Mouse (Mus musculus): Measurements from ENCODE around the gene Odf3l2. TPM values are rescaled to one million over a fixed set of nuclear protein-coding genes. Genes with fewer than 3 reads are reported as not detected.
A peak's percentile ranks its signal among the peaks of the same experiment; 100 is the strongest.

Gene Odf3l2
- polyA plus RNA-seq, 1 experiment from 2014 or later = not detected

DNA sequence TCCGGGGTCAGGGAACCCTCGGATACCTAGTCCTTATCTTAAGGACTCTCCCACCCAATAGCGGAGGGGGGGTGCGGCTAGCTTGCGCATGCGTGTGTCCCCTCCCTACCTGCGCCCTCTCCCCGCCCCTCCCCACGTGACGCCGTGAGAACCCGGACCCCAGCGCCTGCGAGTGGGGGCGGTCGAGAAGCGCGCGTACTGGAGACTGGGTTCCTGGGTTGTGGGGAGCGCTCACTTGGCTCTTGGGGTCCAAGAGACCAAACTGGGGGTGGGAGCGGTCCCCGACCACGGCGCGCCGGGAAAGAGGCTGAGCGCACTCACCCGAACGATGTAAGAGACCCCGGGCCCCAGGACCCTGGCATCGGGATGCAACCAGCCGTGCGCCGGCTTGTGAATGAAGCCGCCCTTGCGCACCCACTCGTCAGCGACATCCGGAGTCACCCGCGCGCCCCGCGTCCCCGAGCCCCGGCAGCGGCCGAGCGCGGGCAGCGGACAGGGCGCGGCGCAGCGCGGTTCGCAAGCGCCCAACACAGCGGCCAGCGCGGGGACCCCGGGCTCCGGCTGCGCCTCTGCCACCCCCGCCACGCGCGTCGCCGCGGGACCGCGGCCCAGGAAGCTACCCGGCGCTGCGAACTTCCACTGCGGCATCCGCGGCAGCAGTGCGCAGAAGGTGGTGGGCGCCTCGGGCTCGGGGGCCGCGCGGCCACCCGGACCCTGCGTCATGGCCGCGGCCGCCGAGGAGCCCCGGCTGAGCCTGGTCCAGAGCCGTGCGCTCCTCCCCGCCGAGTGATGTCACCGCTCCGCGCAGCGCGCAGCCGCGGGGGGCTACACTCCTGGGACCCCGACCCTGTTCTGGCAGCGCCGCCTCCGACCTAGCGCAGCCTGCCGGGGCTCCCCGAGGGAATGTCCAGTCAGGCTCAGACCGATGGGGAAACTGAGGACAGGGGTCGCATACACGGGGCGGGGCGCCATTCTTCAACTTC, 8.1 kb downstream of the Odf3l2 start, which contains the start of gene Shc2:
Shc2 (minus strand) TSS at position 791 of the 983 bp plus-strand sequence.
- peaks cover 3% of the 10 kb centered on the region; the same call in 1 of the 2 replicates for H3K4me1 ChIP-seq (ENCODE audit: insufficient read depth, low read depth, low read length)
- H3K27ac ChIP-seq (ENCODE audit: low read length) = no peak within 1 kb of the TSS
- no peaks in the 10 kb centered on the region for H3K9me3 ChIP-seq (ENCODE audit: low read length)
- DNase-seq (ENCODE audit: low spot score) (no peak), ATAC-seq (peak; percentile 37; the same call in 1 of the 2 replicates)
- no peaks in the 10 kb centered on the region for H3K36me3 ChIP-seq (ENCODE audit: insufficient read depth, low read length)
- H3K4me2 ChIP-seq (replicated peaks; ENCODE audit: low read depth, low read length) = peak within 1 kb of the TSS; percentile 72
- under 1% methylated on average over 62 of the region's 116 CpGs for WGBS
- H3K4me3 ChIP-seq (ENCODE audit: low read depth, low read length) = peak within 1 kb of the TSS; percentile 44
- no peak within 1 kb of the TSS for H3K9ac ChIP-seq (replicated peaks; ENCODE audit: low read depth)
- TF ChIP-seq EP300 (IDR thresholded peaks at IDR 0.05) = no peak
- TF ChIP-seq CTCF (IDR thresholded peaks at IDR 0.05) = no peak
- peaks cover 14% of the 10 kb centered on the region; the same call in 1 of the 2 replicates for H3K27me3 ChIP-seq (replicated peaks; ENCODE audit: insufficient read depth, low read length)

DNA sequence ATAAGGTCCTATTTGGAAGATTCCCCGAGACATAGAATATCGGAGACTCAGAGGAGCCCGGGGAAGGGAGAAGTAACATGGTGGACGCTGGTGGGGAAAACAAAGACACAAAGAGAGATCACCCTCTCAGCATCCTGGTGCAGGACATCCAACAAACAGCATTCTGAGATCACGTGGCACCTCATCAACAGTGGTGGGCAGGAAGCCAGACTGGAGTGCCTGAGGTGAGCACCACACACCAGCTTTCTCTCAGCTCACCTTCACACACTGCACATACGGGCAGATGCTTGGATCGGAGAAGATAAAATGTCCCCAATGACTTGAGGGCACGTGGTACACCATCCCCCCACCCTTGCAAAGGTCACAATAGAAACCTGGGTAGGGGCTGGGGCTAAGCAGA, 9.3 kb downstream of the Odf3l2 start:
- Histone ChIP-seq H3K27ac (ENCODE audit: low read length) (no peak overlapping the region), H3K4me1 (ENCODE audit: insufficient read depth, low read depth, low read length) (peaks cover 3% of the 10 kb centered on the region; the same call in 1 of the 2 replicates), H3K9ac (replicated peaks; ENCODE audit: low read depth) (no peak overlapping the region), H3K36me3 (ENCODE audit: insufficient read depth, low read length) (no peaks in the 10 kb centered on the region), H3K4me3 (ENCODE audit: low read depth, low read length) (no peak overlapping the region), H3K9me3 (ENCODE audit: low read length) (no peaks in the 10 kb centered on the region), H3K27me3 (replicated peaks; ENCODE audit: insufficient read depth, low read length) (peaks cover 14% of the 10 kb centered on the region; the same call in 1 of the 2 replicates), H3K4me2 (replicated peaks; ENCODE audit: low read depth, low read length) (no peak overlapping the region)
- no peak for ATAC-seq
- DNase-seq (ENCODE audit: low spot score) = no peak
- no peak for TF ChIP-seq CTCF (IDR thresholded peaks at IDR 0.05)
- TF ChIP-seq EP300 (IDR thresholded peaks at IDR 0.05) = no peak
- WGBS = 71% methylated on average over 8 of the region's 8 CpGs

DNA sequence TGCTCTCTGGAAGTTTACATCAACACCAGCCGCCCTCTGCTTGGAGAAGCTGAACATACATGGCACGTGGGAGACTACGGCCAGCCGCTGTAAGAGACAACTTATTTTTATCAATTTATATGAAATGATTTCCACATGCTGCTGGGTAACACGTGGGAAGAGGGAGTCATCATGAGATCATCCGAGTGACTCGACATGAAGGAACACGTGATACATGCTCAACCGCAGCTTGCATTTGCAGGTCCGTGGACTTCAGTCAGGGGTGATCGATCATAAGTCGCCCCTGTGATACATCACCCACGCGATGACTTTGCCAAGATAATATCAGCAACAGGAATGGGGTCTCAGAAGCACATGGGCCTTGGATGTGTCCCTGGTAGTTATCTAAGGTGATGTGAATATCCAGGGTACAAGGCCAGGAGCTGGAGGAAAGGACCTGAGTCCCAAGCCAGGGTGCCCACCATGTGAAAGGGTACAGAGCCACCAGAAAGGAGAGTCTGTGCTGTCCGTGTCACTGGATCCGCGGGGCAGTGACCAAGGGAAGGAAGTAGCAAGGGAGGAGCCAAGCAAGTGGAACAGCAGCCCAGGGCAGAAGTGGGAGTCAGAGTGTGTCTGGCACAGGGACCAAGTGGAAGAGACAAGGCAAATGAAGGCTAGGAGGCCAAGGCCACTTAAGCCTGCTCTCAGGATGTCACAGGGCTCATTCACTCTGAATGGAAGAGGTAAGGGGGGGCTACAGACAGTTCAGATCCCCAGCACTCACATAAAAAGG, 12.3 kb downstream of the Odf3l2 start:
- ATAC-seq (no peak), DNase-seq (ENCODE audit: low spot score) (no peak)
- Histone ChIP-seq H3K4me2 (replicated peaks; ENCODE audit: low read depth, low read length) (no peak overlapping the region), H3K4me1 (ENCODE audit: insufficient read depth, low read depth, low read length) (peaks cover 3% of the 10 kb centered on the region; the same call in 1 of the 2 replicates), H3K9ac (replicated peaks; ENCODE audit: low read depth) (no peak overlapping the region), H3K27ac (ENCODE audit: low read length) (no peak overlapping the region), H3K27me3 (replicated peaks; ENCODE audit: insufficient read depth, low read length) (peaks cover 7% of the 10 kb centered on the region; the same call in 1 of the 2 replicates), H3K36me3 (ENCODE audit: insufficient read depth, low read length) (no peaks in the 10 kb centered on the region), H3K4me3 (ENCODE audit: low read depth, low read length) (no peak overlapping the region), H3K9me3 (ENCODE audit: low read length) (no peaks in the 10 kb centered on the region)
- TF ChIP-seq EP300 (IDR thresholded peaks at IDR 0.05) = no peak
- TF ChIP-seq CTCF (IDR thresholded peaks at IDR 0.05) = no peak
- WGBS = 76% methylated on average over 17 of the region's 17 CpGs

DNA sequence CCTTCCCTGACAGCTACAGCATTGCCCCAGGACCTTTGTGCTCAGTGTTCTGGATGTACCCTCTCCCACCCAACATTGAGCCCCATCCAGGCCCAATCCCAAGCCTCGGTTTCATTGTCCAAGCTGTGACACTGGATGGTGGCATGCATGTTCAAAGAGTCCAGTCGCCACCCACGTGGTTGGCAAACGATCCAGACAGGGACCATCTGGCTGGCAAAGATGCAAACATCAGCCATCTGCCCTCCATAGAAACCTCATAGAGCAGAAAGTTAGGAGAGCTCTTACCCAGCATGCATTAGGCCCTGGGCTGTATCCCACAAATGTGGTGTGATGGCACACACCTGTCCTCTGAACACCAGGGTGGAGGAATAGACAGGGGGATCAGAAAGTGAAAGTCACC, 14.1 kb downstream of the Odf3l2 start:
- Histone ChIP-seq H3K27me3 (replicated peaks; ENCODE audit: insufficient read depth, low read length) (no peaks in the 10 kb centered on the region; the same call in 1 of the 2 replicates), H3K4me2 (replicated peaks; ENCODE audit: low read depth, low read length) (no peak overlapping the region), H3K9ac (replicated peaks; ENCODE audit: low read depth) (no peak overlapping the region), H3K9me3 (ENCODE audit: low read length) (no peaks in the 10 kb centered on the region), H3K27ac (ENCODE audit: low read length) (no peak overlapping the region), H3K4me1 (ENCODE audit: insufficient read depth, low read depth, low read length) (no peaks in the 10 kb centered on the region), H3K4me3 (ENCODE audit: low read depth, low read length) (no peak overlapping the region), H3K36me3 (ENCODE audit: insufficient read depth, low read length) (no peaks in the 10 kb centered on the region)
- ATAC-seq (no peak), DNase-seq (ENCODE audit: low spot score) (no peak)
- 73% methylated on average over 4 of the region's 4 CpGs for WGBS
- TF ChIP-seq EP300 (IDR thresholded peaks at IDR 0.05) = no peak
- no peak for TF ChIP-seq CTCF (IDR thresholded peaks at IDR 0.05)

DNA sequence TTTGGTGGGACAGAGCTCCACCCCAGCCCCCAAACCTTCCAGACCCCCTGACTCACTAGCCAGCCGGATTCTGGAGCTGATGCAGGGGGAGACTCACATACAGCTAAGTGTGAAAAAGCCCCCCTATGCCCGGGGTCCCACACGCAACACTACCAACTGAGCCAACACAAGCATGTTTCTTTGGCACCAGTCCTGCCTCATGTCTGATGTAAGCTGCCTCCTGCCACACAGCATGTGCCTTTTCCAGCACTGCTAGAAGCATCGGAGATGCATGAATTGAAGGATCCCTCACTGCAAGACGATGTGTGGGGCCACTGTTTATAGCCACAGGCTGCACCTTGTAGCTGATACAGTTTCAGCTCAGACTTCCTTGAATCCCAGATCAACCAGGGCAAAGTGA, 17.2 kb downstream of the Odf3l2 start:
- Histone ChIP-seq H3K9ac (replicated peaks; ENCODE audit: low read depth) (no peak overlapping the region), H3K4me1 (ENCODE audit: insufficient read depth, low read depth, low read length) (no peaks in the 10 kb centered on the region), H3K36me3 (ENCODE audit: insufficient read depth, low read length) (no peaks in the 10 kb centered on the region), H3K27me3 (replicated peaks; ENCODE audit: insufficient read depth, low read length) (no peaks in the 10 kb centered on the region), H3K9me3 (ENCODE audit: low read length) (no peaks in the 10 kb centered on the region), H3K4me3 (ENCODE audit: low read depth, low read length) (no peak overlapping the region), H3K27ac (ENCODE audit: low read length) (no peak overlapping the region), H3K4me2 (replicated peaks; ENCODE audit: low read depth, low read length) (no peak overlapping the region)
- no peak for ATAC-seq
- no peak for DNase-seq (ENCODE audit: low spot score)
- TF ChIP-seq EP300 (IDR thresholded peaks at IDR 0.05) (no peak), CTCF (IDR thresholded peaks at IDR 0.05) (no peak)
- 76% methylated on average over 5 of the region's 5 CpGs for WGBS

DNA sequence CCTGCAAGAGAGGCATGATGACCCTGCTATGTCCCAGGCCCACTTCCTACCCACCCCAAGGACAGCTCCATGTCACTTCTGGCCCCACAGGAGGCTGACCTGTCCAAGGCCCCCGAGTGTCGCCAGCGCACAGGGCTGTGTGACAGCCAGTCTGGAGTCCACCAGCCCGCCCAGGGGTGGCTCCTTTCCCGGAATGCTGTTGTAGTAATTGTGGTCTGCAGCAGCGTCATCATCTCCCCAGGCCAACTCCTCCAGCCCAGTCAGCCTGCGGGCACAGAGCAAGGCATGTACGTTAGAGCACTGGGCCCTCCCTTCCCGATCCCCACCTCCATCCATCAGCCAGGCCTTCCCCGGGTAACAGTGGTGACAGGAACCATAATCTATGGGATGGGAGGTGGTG, 19.4 kb downstream of the Odf3l2 start:
- no peaks in the 10 kb centered on the region for H3K4me1 ChIP-seq (ENCODE audit: insufficient read depth, low read depth, low read length)
- H3K9ac ChIP-seq (replicated peaks; ENCODE audit: low read depth) = no peak overlapping the region
- H3K9me3 ChIP-seq (ENCODE audit: low read length) = no peaks in the 10 kb centered on the region
- 80% methylated on average over 10 of the region's 10 CpGs for WGBS
- no peak for DNase-seq (ENCODE audit: low spot score)
- no peak overlapping the region for H3K4me2 ChIP-seq (replicated peaks; ENCODE audit: low read depth, low read length)
- H3K27ac ChIP-seq (ENCODE audit: low read length) = no peak overlapping the region
- H3K27me3 ChIP-seq (replicated peaks; ENCODE audit: insufficient read depth, low read length) = no peaks in the 10 kb centered on the region
- no peak overlapping the region for H3K4me3 ChIP-seq (ENCODE audit: low read depth, low read length)
- H3K36me3 ChIP-seq (ENCODE audit: insufficient read depth, low read length) = no peaks in the 10 kb centered on the region
- ATAC-seq = no peak
- no peak for TF ChIP-seq EP300 (IDR thresholded peaks at IDR 0.05)

All from lung, postnatal 0 days (tissue).